Mouse (Mus musculus) heart, postnatal 0 days (tissue): ENCODE results near the gene Slc24a3. TPM values are rescaled to one million over a fixed set of nuclear protein-coding genes. Genes with fewer than 3 reads are reported as not detected.

Source experiments
- ATAC-seq: fragments of 200-750 bp; cut with Nextera tagmentation; 2 replicates; pipeline ENCODE4 v1.8.0; 2017; ENCODE audit warnings: low read depth, moderate number of reproducible peaks, moderate library complexity; ENCODE audit not compliant: insufficient read depth
- DNase-seq: peaks from one replicate; pipeline ENCODE4 v3.0.0-alpha.2; 2016; ENCODE audit warnings: low spot score
- H3K27ac ChIP-seq: fragments of 300-500 bp; sonication (generic); 2 replicates; pipeline ENCODE4 v1.5.1; 2014; ENCODE audit warnings: low read depth, mild to moderate bottlenecking
- H3K27me3 ChIP-seq: fragments of 300-500 bp; sonication (generic); 2 replicates; pipeline ENCODE4 v1.6.1; 2014; ENCODE audit warnings: low read length, mixed read lengths; ENCODE audit not compliant: control insufficient read depth, insufficient read depth
- H3K36me3 ChIP-seq: fragments of 300-500 bp; sonication (generic); replicated peaks from 2 replicates; pipeline ENCODE4 v1.6.1; 2014; ENCODE audit warnings: low read length, mixed read lengths; ENCODE audit not compliant: control insufficient read depth, insufficient read depth
- H3K4me1 ChIP-seq: fragments of 300-500 bp; sonication (generic); 2 replicates; pipeline ENCODE4 v1.6.1; 2014; ENCODE audit warnings: antibody characterized with exemption; ENCODE audit not compliant: control insufficient read depth, insufficient read depth
- H3K4me2 ChIP-seq: fragments of 300-500 bp; sonication (generic); 2 replicates; pipeline ENCODE4 v1.6.1; 2014; ENCODE audit warnings: low read depth, mild to moderate bottlenecking, low read length, moderate library complexity
- H3K4me3 ChIP-seq: fragments of 300-500 bp; sonication (generic); 2 replicates; pipeline ENCODE4 v1.5.1; 2014; ENCODE audit warnings: low read depth, low read length
- H3K9ac ChIP-seq: fragments of 300-500 bp; sonication (generic); replicated peaks from 2 replicates; pipeline ENCODE4 v1.6.1; 2014; ENCODE audit warnings: low read depth, low read length, mixed read lengths
- H3K9me3 ChIP-seq: fragments of 300-500 bp; sonication (generic); replicated peaks from 2 replicates; pipeline ENCODE4 v1.6.1; 2016; ENCODE audit warnings: low read length; ENCODE audit not compliant: control insufficient read depth
- CTCF ChIP-seq: IDR thresholded peaks from 2 replicates; pipeline ENCODE4 v1.5.1; 2016; ENCODE audit warnings: antibody characterized with exemption, control low read depth, low read depth
- EP300 ChIP-seq: IDR thresholded peaks from 2 replicates; pipeline ENCODE4 v1.6.1; 2016; ENCODE audit warnings: antibody characterized with exemption, low read depth
- WGBS: fragments of 180-500 bp; shearing (Covaris S2); extraction: QIAGEN DNeasy Blood & Tissue Kit; methylation state at CpG from one replicate; pipeline ENCODE4 v1.1.7; 2014; 5-methylcytosine and 5-hydroxymethylcytosine counted together
- polyA plus RNA-seq: library from polyadenylated mRNA; unstranded; fragments of >200 nt; fragmentation: Nextera tagmentation; extraction: Ambion mirVana; gene quantifications from 2 replicates; pipeline ENCODE4 v1.2.1, GENCODE M21; 2015
- total RNA-seq: library from RNA; depleted of rRNA; stranded (reverse); fragments of >200 nt; gene quantifications from 2 replicates; pipeline ENCODE4 v1.2.3, GENCODE M21; 2014; ENCODE audit warnings: low replicate concordance

Slc24a3 gene
- total and polyA plus RNA-seq, 2 experiments from 2014 or later = 0.63 to 3.7 TPM

DNA sequence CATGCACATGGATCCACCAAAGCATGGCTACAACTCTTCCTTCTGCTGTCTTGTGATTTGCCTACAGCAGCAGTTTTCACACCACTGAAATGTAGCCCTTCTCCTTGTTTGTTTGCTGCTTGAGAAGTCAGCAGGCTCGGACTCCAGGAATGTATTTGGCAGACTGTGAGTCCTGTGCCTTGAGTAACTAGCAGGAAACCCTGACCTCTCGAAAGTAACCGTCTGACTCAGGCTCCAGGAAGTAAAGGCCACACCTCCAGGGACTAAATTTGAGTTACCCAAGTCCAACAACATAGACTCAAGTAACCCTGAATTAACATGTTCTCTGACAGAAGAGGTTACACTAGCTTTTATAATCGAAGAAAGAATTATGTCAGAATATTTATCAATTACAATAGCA is 203.2 kb downstream of the Slc24a3 start:
- Histone ChIP-seq H3K36me3 (no peaks in the 10 kb centered on the region), H3K4me1 (no peaks in the 10 kb centered on the region), H3K4me2 (no peak overlapping the region), H3K9me3 (no peaks in the 10 kb centered on the region), H3K9ac (no peak overlapping the region), H3K27me3 (no peaks in the 10 kb centered on the region), H3K27ac (no peak overlapping the region), H3K4me3 (no peak overlapping the region)
- WGBS = 49% methylated on average over 4 of the region's 4 CpGs
- TF ChIP-seq EP300 (no peak), CTCF (no peak)
- DNase-seq (no peak), ATAC-seq (no peak)

DNA sequence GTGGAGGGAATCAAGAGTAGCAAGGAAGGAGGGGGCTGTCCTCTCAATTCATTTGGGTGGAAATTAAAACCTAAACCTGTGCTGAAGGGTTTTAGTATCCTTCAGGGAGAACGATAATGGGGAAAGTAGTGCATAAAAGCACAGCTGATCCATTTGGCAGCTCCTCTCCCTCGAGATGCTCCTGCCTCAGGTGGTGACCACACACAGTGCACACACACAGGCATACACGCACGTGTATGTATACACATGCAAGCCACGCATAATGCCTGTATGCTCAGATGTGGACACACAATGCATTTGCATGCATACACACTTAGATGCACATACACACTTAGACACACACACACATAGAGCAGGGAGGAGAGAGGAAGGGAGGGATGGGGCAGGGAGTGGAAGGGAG is 206.2 kb downstream of the Slc24a3 start:
- DNase-seq (no peak), ATAC-seq (no peak)
- Histone ChIP-seq H3K4me2 (no peak overlapping the region), H3K27me3 (no peaks in the 10 kb centered on the region), H3K9ac (no peak overlapping the region), H3K4me3 (no peak overlapping the region), H3K4me1 (no peaks in the 10 kb centered on the region), H3K9me3 (no peaks in the 10 kb centered on the region), H3K27ac (no peak overlapping the region), H3K36me3 (no peaks in the 10 kb centered on the region)
- 88% methylated on average over 5 of the region's 5 CpGs for WGBS
- TF ChIP-seq EP300 (no peak), CTCF (no peak)

DNA sequence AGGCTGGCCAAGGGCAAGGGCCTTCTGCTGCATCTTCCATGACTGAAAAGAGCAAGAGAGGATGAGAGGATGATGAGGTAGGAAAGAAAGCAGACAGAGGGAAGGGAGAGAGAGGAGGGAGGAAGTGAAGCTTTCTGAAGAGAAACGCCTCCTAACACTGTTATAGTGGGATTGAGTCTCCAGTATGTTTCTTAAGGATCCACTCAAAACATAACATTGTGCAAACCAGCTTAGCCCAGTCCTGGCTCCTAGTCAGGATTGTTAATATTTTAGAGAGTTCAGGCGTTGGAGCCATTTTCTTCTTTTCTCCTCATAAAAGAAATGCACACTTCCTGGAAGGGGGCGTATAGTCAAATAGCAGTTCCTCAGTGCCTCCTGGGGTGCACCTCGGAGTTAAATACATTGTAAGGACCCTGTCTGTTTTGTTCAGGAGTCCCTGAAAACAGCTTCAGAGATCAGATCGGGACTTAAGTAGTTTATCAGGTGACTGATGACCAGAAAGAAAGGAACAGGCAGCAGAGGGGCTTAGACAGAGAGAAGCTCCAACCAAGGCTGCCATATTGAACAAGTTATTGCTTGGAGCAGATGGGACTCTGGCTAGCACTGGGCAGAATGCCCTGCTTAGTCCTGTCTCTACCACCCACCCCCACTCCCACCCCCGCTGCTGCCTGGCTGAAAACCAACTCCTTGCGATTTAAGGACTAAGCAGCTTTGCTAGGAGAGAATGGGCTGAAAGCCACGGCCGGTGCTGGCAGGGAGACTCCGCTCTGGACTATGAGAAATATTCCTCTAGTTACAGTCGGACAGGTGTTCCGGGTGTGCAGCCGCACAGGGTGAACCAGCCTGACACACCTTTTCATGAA is 215.6 kb downstream of the Slc24a3 start:
- TF ChIP-seq EP300 (no peak), CTCF (no peak)
- Histone ChIP-seq H3K4me2 (no peak overlapping the region), H3K27me3 (no peaks in the 10 kb centered on the region), H3K4me1 (peaks cover 9% of the 10 kb centered on the region; the same call in 1 of the 2 replicates), H3K9ac (no peak overlapping the region), H3K4me3 (no peak overlapping the region), H3K9me3 (no peaks in the 10 kb centered on the region), H3K27ac (no peak overlapping the region), H3K36me3 (no peaks in the 10 kb centered on the region)
- 71% methylated on average over 13 of the region's 13 CpGs for WGBS
- DNase-seq = no peak
- ATAC-seq = no peak

DNA sequence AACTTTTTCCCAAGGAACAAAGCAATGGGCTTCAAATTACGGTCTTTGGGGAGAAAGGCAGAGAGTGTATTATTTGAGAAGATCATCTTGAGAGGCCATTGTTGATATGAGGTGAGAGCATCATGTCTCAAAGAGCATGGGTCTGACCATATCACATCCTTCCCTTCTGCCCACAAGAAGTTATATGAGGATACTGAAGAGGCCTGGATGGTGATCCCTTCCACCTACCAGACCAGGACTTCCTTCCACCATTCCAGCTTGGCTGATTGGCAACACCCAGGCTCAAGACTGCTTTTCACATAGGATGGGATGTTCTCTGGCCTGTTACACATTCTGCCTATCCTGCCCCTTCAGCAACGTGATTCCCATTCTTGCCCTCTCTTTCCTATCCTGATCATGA is 216.7 kb downstream of the Slc24a3 start:
- Histone ChIP-seq H3K36me3 (no peaks in the 10 kb centered on the region), H3K4me1 (peaks cover 9% of the 10 kb centered on the region; the same call in 1 of the 2 replicates), H3K4me3 (no peak overlapping the region), H3K27me3 (no peaks in the 10 kb centered on the region), H3K9ac (no peak overlapping the region), H3K27ac (no peak overlapping the region), H3K4me2 (no peak overlapping the region), H3K9me3 (no peaks in the 10 kb centered on the region)
- no peak for DNase-seq
- ATAC-seq = no peak
- WGBS = 88% methylated on average over 2 of the region's 2 CpGs
- TF ChIP-seq EP300 (no peak), CTCF (no peak)

DNA sequence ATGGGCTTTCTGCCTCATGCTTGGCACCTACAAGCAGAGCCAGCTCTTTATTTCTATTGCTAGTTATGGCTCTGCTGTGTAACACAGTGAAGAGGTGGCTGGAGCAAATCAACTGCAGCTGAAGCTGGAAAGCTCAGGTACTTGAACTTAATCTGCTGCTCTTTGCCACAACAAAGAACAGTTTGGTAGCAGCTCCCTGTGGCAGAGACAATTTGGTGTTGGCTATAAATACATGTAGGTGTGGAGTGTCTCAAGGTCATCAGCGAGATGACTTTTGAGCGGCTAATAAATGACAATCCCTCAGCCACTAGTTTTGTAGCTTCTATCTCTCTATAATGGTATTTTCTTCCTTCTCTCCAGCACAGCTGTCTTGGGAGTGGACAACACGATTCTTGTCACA is 217.7 kb downstream of the Slc24a3 start:
- Histone ChIP-seq H3K36me3 (no peaks in the 10 kb centered on the region), H3K27ac (no peak overlapping the region)

DNA sequence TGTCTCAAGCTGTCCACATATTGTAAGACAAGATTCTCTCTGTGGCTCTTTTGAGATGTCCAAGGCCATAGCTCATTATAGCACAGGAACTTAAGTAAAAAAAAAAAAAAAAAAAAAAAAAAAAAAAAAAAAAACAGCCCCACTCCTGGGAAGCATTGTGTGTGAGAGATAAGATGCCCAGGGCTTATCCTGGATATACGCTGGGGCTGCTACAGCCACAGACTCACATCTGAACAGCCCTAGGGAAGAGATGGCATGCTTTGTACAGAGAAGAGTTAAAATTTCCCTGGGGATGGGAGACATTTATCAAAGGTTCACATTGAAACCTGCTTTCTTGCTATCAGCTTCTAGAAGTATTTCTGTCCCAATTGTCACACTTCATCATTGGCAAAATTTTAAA is 218.2 kb downstream of the Slc24a3 start:
- H3K27ac ChIP-seq = no peak overlapping the region
- DNase-seq (no peak), ATAC-seq (no peak)
- WGBS = 17% methylated on average over 1 of the region's 1 CpGs
- no peak overlapping the region for H3K9ac ChIP-seq
- H3K4me3 ChIP-seq = no peak overlapping the region
- H3K4me2 ChIP-seq = no peak overlapping the region
- TF ChIP-seq EP300 (no peak), CTCF (no peak)
- no peaks in the 10 kb centered on the region for H3K36me3 ChIP-seq
- no peaks in the 10 kb centered on the region for H3K27me3 ChIP-seq
- H3K9me3 ChIP-seq = no peaks in the 10 kb centered on the region
- peaks cover 9% of the 10 kb centered on the region; the same call in 1 of the 2 replicates for H3K4me1 ChIP-seq

More for the DNA sequence above, 217.7 kb downstream of the Slc24a3 start:
- Histone ChIP-seq H3K9me3 (no peaks in the 10 kb centered on the region), H3K9ac (no peak overlapping the region), H3K4me3 (no peak overlapping the region), H3K4me2 (no peak overlapping the region), H3K27me3 (no peaks in the 10 kb centered on the region), H3K4me1 (peaks cover 9% of the 10 kb centered on the region; the same call in 1 of the 2 replicates)
- 27% methylated on average over 3 of the region's 3 CpGs for WGBS
- ATAC-seq (peak; percentile 36; the same call in 1 of the 2 replicates), DNase-seq (peak; percentile 43)
- TF ChIP-seq EP300 = no peak
- no peak for TF ChIP-seq CTCF
